Mouse (Mus musculus) embryo, embryonic 11 days (tissue): ENCODE results near the gene Usp13.

Experiments
- DNase-seq: peaks from one replicate; pipeline ENCODE4 v3.0.0-alpha.2; 2015

The Usp13 gene

DNA sequence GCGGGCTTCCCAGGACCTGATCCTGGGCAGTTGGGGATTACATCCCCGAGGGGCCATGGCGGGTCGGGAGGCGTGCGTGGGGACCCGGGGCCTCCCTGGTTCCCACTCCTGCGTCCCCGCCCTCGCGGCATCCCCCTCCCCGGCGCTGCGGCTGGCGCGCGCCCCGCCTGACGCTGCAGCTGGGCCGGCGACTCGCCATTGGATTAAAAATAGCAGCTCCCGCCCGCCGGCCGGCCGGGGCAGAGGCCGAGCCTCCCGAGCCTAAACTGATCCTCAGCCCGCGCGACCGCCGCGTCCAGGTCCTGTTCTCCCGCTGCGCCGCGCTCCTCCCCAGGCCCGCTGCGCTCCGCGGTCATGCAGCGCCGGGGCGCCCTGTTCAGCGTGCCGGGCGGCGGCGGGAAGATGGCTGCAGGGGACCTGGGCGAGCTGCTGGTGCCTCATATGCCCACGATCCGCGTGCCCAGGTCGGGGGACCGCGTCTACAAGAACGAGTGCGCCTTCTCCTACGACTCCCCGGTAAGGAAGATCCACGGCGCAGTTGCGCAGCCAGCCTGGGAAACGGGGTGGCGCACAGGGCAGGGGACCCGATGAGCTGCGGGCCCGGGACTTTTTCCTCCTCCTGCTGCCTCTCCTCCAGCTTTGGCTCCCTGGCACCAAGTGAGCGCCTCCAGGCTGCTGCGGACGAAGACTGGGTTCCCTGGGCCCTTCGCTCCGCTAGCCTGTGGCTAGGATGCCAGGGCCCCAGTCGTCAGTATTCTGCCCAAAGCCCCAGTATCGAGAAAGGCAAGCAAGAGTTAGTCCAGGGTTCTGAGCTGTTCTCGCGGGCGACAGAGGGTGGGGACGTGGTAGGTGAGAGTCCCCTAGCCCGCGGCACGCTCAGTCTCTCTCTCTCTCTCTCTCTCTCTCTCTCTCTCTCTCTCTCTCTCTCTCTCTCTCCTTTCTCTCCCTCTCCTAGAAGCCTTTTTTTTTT is at the start of gene Usp13:
Gene Usp13, plus strand, starts transcription at position 190 of the 970 bp plus-strand sequence.
- DNase-seq: peak; percentile 89

DNA sequence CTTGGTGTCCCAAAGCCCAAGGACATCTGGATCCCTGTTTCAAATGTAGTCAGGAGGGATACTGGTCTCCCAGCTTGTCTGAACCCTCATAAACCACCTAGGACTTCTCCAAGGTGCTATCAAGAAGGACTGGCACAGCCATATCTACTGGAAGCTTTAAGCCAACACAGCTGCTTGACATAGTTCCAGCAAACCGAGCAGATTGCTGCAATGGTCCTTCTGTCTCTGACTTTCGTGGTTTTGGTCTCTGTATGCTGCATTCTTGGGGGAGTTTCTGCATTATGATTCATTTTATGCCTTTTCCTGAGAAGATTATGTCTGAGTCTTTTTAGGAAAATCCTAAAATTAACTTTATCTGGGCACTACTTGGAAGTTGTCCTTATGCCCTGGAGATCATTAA is 46.6 kb upstream of the Usp13 start:
- DNase-seq: no peak

DNA sequence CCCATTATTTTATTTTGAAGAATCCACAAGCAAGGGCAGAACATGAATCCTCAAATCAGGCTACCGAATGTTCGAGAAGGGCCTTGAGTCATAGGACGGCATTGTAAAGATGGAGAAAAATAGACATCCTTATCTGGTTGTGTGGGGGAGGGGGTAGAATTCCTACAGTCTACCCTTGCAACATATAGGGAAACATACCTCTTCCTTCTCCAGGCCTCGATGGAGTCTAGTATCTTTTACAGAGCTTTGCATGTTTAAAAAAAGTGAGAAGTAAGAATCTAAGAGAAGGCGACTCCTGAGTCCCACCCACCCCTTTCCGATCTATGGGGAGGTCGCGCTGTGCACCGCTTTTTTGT is 367 bp upstream of the Usp13 start:
- DNase-seq: no peak

- DNase-seq: peak; percentile 52
Measured at GRCm38 (mm10) chr3:32818327-32818900, 1.1 kb downstream of the Usp13 start.

- peak; percentile 8 for DNase-seq
Measured at GRCm38 (mm10) chr3:32822620-32823019, 5.3 kb downstream of the Usp13 start.

DNA sequence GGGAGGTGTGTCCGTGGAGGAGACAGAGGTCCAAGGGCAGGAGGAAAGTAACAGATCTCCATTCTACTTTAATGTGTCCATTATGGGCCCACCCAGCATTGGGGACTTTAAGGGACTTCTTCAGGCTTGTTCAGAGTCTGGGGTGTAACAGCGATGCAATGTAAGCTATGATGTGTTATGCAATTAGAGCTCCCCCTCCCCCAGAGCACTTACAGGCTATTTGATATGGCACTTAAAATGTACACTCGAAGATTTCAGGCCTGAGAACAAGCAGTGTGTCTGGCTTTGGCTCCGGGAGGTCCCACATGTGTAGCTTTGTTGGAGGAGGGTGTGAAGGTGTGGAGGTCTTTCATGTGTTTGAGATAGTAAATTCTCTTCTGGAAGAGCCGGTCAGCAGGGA is 7.6 kb downstream of the Usp13 start:
- DNase-seq: no peak

DNA sequence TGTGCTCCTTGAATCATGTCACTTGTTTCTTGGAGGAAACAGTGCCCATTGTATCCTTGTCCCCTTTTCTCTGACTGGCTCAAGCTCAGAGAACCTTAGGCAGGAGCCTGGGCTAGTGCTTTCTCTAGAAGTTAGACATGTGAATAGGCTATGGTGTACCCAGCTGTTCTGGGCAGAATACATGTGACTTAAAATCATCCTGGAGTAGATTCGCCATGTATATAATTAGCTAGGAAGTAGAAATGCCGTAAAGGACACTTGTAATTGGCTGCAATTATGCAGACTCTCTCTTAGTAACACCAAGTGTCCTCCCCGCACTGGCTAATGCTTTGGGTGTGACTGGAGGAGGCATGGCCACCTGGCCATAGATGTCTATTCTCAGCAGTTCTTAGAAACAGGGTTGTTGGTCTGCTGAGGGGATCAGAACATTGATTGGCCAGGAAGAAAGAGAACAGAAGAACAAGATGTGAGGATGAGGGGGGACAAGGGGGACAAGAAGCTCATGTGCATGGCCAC is 8.7 kb downstream of the Usp13 start:
- DNase-seq: no peak

- no peak for DNase-seq
Measured at GRCm38 (mm10) chr3:32826701-32827100, 9.4 kb downstream of the Usp13 start.

DNA sequence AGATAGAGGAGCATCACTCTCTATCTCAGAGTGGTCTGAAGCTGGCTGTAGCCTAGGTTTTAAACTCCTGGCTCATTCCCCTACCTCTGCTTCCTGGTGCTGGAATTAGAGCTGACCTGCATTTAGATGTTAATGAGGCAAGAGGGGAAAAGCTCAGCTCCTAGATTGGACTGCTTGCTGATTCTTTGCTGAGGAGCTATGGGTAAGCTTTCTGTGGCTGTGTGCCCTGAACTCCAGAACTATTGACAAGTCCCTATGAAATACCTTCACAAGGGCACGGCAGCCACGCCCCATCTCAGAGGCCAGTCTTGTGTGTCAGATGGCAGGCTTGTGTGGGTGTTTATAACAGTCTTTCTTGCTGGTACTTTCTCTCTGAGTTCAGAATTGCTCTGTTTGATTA is 16.5 kb downstream of the Usp13 start:
- DNase-seq: no peak

GRCm38 (mm10) chr3:32837847-32838246 is 20.5 kb downstream of the Usp13 start:
- DNase-seq: no peak

DNA sequence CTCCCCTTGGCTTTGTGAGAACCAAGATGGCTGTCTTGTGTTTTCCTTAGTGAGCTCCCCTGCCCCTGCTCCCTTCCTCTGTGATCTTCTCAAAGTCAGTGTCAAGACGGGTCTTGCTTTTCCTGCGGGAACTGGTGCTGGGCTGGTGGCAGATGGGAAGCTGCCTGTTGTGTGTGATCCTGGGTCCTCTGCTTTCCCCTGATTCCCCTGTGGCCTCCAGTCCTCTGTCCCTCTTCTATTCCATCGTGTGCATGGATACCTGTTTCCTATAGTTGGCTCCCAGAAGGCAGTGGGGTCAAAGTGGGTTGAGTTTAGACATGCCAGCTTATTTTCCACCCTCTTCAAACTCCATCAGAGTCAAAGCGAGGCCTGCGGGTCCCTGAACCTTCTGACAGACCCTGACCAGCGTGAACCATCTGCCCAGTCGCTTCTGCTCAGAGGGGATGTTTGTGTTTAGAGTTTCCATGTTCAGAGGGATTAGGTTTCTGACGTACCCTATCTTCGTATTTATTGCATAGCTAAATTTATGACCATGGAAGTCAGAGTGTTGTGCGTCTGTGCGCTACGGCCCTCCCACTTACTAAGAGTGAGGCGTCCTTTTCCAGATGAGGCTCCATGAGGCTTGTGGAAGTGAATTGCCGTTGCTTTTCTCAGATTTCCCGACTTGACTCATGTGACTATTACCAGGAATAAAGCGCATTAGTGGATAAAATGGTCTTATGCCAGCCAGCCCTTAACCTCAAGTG is 39.2 kb downstream of the Usp13 start:
- no peak for DNase-seq

GRCm38 (mm10) chr3:32871081-32871480 is 53.7 kb downstream of the Usp13 start:
- no peak for DNase-seq

GRCm38 (mm10) chr3:32886386-32886785 is 69.0 kb downstream of the Usp13 start:
- DNase-seq: no peak

- DNase-seq: no peak
Measured at GRCm38 (mm10) chr3:32888886-32889285, 71.5 kb downstream of the Usp13 start.

GRCm38 (mm10) chr3:32890174-32890573 is 72.8 kb downstream of the Usp13 start:
- DNase-seq: no peak

DNA sequence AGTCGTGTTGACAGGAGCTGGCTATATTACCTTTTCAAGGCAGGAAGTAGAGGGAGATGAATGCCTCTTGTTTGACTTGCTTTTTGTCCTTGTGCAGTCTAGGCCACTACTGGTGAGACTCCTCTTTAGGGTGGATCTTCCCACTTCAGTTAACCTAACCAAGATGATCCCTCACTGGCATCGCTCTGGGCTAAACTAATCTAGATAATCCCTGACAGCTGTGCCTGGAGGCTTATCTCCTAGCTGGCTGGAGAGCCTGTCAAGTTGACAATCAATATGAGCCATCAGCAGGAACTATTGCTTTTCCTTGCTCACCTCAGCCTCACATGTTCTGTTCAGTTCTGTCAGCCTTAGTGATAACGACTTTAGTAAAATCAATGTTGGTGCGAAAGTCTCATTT is 86.1 kb downstream of the Usp13 start:
- no peak for DNase-seq

GRCm38 (mm10) chr3:32904599-32904998 is 87.3 kb downstream of the Usp13 start:
- no peak for DNase-seq

DNA sequence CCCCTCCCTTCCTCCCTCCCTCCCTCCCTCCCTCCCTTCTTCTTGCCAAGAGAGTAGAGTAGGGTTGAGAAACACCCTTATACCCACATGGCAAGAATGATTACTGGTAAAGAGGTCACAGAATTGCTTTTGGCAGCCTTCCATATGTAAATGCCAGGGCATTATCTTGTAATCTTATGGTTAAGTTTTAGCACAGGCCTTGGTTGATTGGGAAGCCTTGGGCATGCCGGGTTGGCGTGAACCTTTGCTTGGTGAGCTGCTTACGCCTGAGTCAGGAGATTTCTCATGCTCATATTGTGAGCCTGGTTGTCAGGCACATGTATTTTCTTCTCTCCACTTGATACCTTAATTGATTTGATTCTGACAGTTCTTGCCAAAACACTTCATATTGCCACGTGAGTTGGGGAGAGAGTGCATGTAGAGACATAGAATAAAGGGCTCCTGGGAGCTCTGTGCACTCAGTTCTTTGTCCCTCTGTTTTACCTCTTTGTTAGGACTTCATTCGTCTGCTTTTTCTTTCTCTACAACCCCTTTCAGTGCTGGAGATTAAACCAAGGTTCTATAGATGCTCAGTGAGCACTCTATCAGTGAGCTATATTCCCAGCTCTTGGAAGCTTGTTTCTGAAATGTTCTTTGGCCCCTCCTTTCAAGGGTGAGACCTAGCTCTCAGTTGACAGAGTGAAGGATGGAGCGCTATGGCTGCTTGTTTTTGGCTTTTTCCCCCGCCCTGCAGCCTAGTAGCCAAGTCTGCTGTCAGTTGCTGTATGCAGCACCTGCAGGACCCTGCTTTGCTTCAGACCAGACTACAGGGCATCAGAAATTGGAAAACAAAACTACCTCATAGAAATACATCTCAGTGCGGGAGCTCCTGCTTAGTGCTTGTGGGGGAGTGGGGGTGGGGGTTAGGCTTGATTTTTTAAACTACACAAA is 88.8 kb downstream of the Usp13 start:
- no peak for DNase-seq

GRCm38 (mm10) chr3:32908400-32908799 is 91.1 kb downstream of the Usp13 start:
- no peak for DNase-seq

DNA sequence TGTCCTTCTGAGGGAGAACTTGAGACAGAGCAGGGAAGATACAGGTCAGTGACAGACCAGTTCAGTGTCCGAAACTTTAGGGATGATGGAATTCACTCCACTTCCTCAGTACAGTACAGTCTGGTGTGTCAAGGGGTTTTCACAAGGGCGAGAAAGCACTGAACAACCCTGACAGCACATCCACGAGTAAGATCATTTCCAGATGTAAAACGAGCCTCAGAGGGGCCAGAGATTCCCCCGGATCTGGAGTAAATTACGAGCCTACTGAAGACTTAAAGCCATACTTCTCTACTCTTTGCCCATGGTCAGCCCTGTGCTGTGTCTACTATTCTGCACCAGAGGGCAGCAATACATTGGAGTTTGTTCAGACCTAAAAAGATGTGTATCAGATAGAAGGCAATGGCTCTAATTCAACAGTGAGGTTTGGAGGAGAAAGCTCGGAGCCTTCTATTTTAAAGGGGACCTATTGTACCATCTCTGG is 92.8 kb downstream of the Usp13 start:
- peak; percentile 77 for DNase-seq

DNA sequence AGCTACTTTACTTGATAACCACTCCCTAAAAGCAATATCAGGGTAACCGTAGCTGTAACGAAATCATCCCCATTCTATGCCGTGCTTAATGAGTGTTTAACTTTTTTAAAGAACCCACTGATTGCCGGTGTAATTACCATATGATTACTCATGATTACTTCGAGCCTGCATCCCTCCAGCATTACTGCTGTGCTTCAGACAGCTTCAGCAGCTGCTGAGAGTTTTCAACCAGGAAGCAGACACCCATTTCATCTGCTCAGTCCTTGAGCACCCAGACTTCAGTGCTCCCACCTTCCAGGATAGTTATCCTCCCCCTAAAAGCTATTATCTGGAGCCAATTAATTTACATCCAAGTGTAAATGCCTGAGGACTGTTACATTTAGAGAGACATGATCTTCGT is 106.8 kb downstream of the Usp13 start:
- no peak for DNase-seq
